Mouse (Mus musculus) gastrocnemius, adult 8-10 months (tissue): ENCODE measurements around the gene Micall2. TPM values are rescaled to one million over a fixed set of nuclear protein-coding genes. Genes with fewer than 3 reads are reported as not detected.
"Not testable (repeated sequence)": the region's sequence is repeated elsewhere in the genome, so short reads cannot be mapped to it uniquely, and the experiment has no call there.

Source experiments
- DNase-seq, 2 experiments: peaks; one replicate each; pipeline ENCODE4 v3.0.0; 2022; ENCODE audit warnings: low spot score in 2 of 2
- total RNA-seq, 4 experiments: library from RNA; stranded (reverse); gene quantifications; 2 replicates each; pipeline ENCODE4 v1.2.4; 2022

Gene Micall2
- total RNA-seq, result under 1 TPM; 0.24 to 0.74 (median 0.37) TPM

- DNase-seq, result peak; percentile 96
These were observed at the start of gene Micall2 for GRCm38 (mm10) chr5:139735677-139736503. Micall2 (minus strand) TSS chr5:139736336.

GRCm38 (mm10) chr5:139781406-139781805 is 45.3 kb upstream of the Micall2 start:
- peak in 1 of 2 experiments; percentile 42 for DNase-seq

- DNase-seq, result no peak
These were observed 40.8 kb upstream of the Micall2 start for GRCm38 (mm10) chr5:139776966-139777365.

GRCm38 (mm10) chr5:139775216-139775926 is 39.2 kb upstream of the Micall2 start, which contains the start of gene Ints1:
Ints1 (minus strand) TSS chr5:139775674.
- peak; percentile 94 for DNase-seq

- no peak for DNase-seq
These were observed 32.1 kb upstream of the Micall2 start for GRCm38 (mm10) chr5:139768216-139768615.

- DNase-seq, result no peak
These were observed 28.2 kb upstream of the Micall2 start for GRCm38 (mm10) chr5:139764296-139764695.

- no peak for DNase-seq
These were observed 22.0 kb upstream of the Micall2 start for GRCm38 (mm10) chr5:139758096-139758495.

- DNase-seq, result no peak
These were observed 20.4 kb upstream of the Micall2 start for GRCm38 (mm10) chr5:139756586-139756985.

GRCm38 (mm10) chr5:139756135-139756534 is 20.0 kb upstream of the Micall2 start:
- DNase-seq, result no peak

GRCm38 (mm10) chr5:139754753-139755152 is 18.6 kb upstream of the Micall2 start:
- no peak for DNase-seq

GRCm38 (mm10) chr5:139750535-139750934 is 14.4 kb upstream of the Micall2 start:
- peak; percentile 23 to 42 for DNase-seq

GRCm38 (mm10) chr5:139749413-139750125 is 13.4 kb upstream of the Micall2 start:
- no peak for DNase-seq

- DNase-seq, result no peak
These were observed 9.6 kb upstream of the Micall2 start for GRCm38 (mm10) chr5:139745771-139746170.

GRCm38 (mm10) chr5:139742640-139743039 is 6.5 kb upstream of the Micall2 start:
- DNase-seq, result not testable (repeated sequence)

GRCm38 (mm10) chr5:139738592-139739315 is 2.6 kb upstream of the Micall2 start:
- DNase-seq, result no peak

GRCm38 (mm10) chr5:139737841-139738591 is 1.9 kb upstream of the Micall2 start:
- DNase-seq, result no peak

GRCm38 (mm10) chr5:139736504-139736940 is 386 bp upstream of the Micall2 start:
- no peak for DNase-seq

- no peak for DNase-seq
These were observed 1.4 kb downstream of the Micall2 start for GRCm38 (mm10) chr5:139734746-139735145.

- DNase-seq, result no peak
These were observed 2.1 kb downstream of the Micall2 start for GRCm38 (mm10) chr5:139734016-139734415.

GRCm38 (mm10) chr5:139732634-139733107 is 3.5 kb downstream of the Micall2 start:
- DNase-seq, result no peak
